Mouse (Mus musculus): Measurements from ENCODE around the gene Recql5.

DNA sequence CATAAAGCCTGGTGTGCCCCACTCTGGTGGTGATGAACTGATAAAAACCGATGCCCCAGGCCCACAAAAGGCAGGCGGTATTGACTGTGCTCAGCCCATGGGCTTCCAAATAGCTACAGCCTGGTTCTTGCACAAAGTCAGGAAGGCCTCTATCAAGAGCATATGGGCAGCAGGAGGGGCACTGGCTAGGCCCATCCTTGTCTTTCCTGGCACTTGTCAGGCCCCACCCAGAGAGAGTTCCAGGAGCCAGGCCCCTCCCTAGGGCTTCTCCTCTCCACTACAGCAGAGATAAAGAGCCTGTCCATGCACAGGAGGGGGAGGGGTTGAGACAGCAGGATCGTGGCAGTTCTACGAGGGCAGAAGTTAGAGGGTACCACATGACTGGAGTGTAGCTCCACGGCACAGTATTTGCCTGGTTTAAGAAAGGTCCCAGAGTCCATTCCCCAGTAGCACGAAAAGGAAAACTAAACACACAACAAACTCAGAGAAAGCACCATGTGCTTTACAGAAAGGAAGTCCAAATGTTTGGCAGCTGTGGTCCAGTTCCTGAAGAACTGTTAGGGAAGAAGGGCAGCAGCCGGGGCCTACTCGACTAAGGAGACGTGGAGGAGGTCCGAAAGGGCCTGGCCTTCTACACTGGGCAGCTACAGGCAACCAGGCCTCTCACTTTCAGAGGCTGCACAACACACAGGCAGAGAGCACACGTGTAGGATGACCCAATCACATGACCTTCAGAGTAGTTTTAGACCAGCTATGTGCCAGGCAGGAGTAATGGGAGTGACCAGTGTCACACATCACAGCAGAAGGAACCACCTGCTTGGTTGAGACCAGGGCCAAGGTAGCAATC is 29.7 kb downstream of the Recql5 start:
- no peak for TF ChIP-seq CTCF (IDR thresholded peaks at IDR 0.05; ENCODE audit: insufficient read depth, low read depth, low read length)
- TF ChIP-seq POLR2A (IDR thresholded peaks at IDR 0.05; ENCODE audit: insufficient read depth, low read depth, low read length): no peak

Measured in olfactory bulb, adult 2 months (tissue).